Mouse (Mus musculus): ENCODE measurements around the gene Hectd1.

DNA sequence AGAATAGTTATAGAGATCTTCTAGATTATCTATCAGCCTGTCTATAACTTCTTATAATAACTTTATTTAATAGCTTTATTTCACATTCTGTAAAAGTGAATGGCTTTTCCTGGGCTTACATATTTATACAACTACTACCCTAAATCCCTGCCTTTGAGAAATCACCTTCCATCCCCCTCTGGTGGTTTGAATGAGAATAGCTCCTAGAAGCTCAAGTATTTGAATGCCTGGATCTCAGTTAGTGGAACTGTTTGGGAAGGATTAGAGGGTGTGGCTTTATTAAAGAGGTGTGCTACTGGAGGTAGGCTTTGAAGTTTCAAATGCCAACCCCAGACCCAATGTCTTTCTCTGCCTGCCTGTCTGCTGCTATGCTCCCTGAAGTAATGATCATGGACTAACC, 127.6 kb downstream of the Hectd1 start:
- TF ChIP-seq CTCF (conservative IDR thresholded peaks at IDR 0.05; ENCODE audit: low read length): peak; percentile 45
- TF ChIP-seq POU5F1 (IDR thresholded peaks at IDR 0.05; ENCODE audit: borderline replicate concordance, low read length): no peak

Measured in E14TG2a.4 (cell line).